In genomic region chr2:162080717-162081398, GRCm38 (mm10) we compare ENCODE assay signal across 13 mouse cellular contexts.
"Had no signal": no experiment of that assay in that cellular context is flagged by ENCODE, and none has a peak within 500 bp of the region (broad histone marks: within the 10 kb centered on the region; RNA-seq: fewer than 3 reads in every experiment).

No protein-coding gene starts in this region.

- ATAC-seq: intestine, postnatal 0 days; liver, embryonic 12.5 days; midbrain, embryonic 16.5 days had no signal

- H3K4me3 ChIP-seq: limb, embryonic 15.5 days; liver, embryonic 12.5 days; lung, embryonic 15.5 days; neural tube, embryonic 13.5 days had no signal

- H3K4me2 ChIP-seq: limb, embryonic 15.5 days; liver, embryonic 12.5 days; lung, embryonic 15.5 days; neural tube, embryonic 13.5 days had no signal

- H3K4me1 ChIP-seq: limb, embryonic 15.5 days; liver, embryonic 12.5 days; lung, embryonic 15.5 days had no signal

- H3K9ac ChIP-seq: limb, embryonic 15.5 days; liver, embryonic 12.5 days; lung, embryonic 15.5 days; neural tube, embryonic 13.5 days had no signal

- H3K27me3 ChIP-seq: limb, embryonic 15.5 days; liver, embryonic 12.5 days; lung, embryonic 15.5 days; neural tube, embryonic 13.5 days had no signal

- H3K9me3 ChIP-seq: limb, embryonic 15.5 days; liver, embryonic 12.5 days; lung, embryonic 15.5 days; neural tube, embryonic 13.5 days had no signal

- H3K36me3 ChIP-seq: limb, embryonic 15.5 days; liver, embryonic 12.5 days; lung, embryonic 15.5 days; neural tube, embryonic 13.5 days had no signal

- H3K27ac ChIP-seq: limb, embryonic 15.5 days; liver, embryonic 12.5 days; lung, embryonic 15.5 days had no signal

- DNase-seq: kidney, adult 8-10 months; kidney, postnatal 25 days; layer of hippocampus, adult 9-11 months; layer of hippocampus, postnatal 36 days; right cerebral cortex, adult 18-20 months; right cerebral cortex, postnatal 25 days; thymus, postnatal 36 days had no signal
